In the genomic region with DNA sequence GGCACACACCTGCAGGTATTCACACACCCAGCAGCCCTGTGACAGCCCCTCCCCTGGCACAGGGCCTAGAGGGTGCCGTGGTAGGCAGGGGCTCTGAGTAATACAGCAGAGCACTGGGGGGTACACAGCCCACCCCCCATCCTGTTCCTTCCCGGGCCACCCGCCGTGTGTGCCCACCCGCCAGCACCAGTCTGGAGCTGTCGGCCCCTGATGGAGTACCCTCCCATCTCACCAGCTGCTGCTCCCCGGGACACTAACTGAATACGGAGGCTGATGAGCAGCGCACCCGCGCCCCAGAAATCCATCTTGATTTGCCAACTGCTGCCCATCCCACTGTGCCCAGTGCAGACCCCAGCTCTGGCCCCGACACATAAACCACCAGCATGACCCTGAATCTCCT, we compare ENCODE assay signal across 11 mouse cellular contexts. TPM values are rescaled to one million over a fixed set of nuclear protein-coding genes. Genes with fewer than 3 reads are reported as not detected.
DNase-seq lines count a peak whose midpoint lies in the region; ATAC-seq and TF ChIP-seq lines count a peak whose summit lies in the region.
"Had no signal": no experiment of that assay in that cellular context is flagged by ENCODE, and none has a peak within 500 bp of the region (broad histone marks: within the 10 kb centered on the region; RNA-seq: fewer than 3 reads in every experiment).

No protein-coding gene starts in this region.

- no peak for TF ChIP-seq EP300 in heart, adult 2 months (IDR thresholded peaks at IDR 0.05; ENCODE audit: insufficient read depth, low read depth, low read length)

- H3K4me1 ChIP-seq in heart, embryonic 10.5 days: peaks cover 87% of the 10 kb centered on the region
- peaks cover 30% of the 10 kb centered on the region for H3K4me1 ChIP-seq in heart, adult 2 months (ENCODE audit: control insufficient read depth, insufficient read depth, low read length)
- H3K4me1 ChIP-seq in lung, embryonic 16.5 days (replicated peaks; ENCODE audit: control insufficient read depth, insufficient read depth, low read length): peaks cover 87% of the 10 kb centered on the region
- peaks cover 91% of the 10 kb centered on the region for H3K4me1 ChIP-seq in intestine, embryonic 16.5 days (ENCODE audit: control insufficient read depth, insufficient read depth, low read length)
- peaks cover 89% of the 10 kb centered on the region for H3K4me1 ChIP-seq in neural tube, embryonic 15.5 days

- H3K4me3 ChIP-seq in heart, embryonic 10.5 days: no peak overlapping the region
- H3K4me3 ChIP-seq in heart, adult 2 months: no peak overlapping the region
- no peak overlapping the region for H3K4me3 ChIP-seq in lung, embryonic 16.5 days (ENCODE audit: low read length)
- no peak overlapping the region for H3K4me3 ChIP-seq in intestine, embryonic 16.5 days (ENCODE audit: low read length)
- H3K4me3 ChIP-seq in neural tube, embryonic 15.5 days (replicated peaks): no peak overlapping the region

- TF ChIP-seq POLR2A in heart, adult 2 months (IDR thresholded peaks at IDR 0.05; ENCODE audit: insufficient read depth, low read depth, low read length): no peak

- no peak for ATAC-seq in lung, embryonic 16.5 days (ENCODE audit: low read depth)
- ATAC-seq in intestine, embryonic 16.5 days: no peak
- 0 out of 2 replicates have a peak, but pooled peaks have one; percentile 4 for ATAC-seq in neural tube, embryonic 15.5 days (ENCODE audit: low FRiP score)

- H3K27me3 ChIP-seq in heart, embryonic 10.5 days (ENCODE audit: insufficient read depth, poor library complexity, severe bottlenecking): no peaks in the 10 kb centered on the region
- H3K27me3 ChIP-seq in heart, adult 2 months (ENCODE audit: control insufficient read depth, insufficient read depth, low read length): no peaks in the 10 kb centered on the region
- H3K27me3 ChIP-seq in lung, embryonic 16.5 days (ENCODE audit: control insufficient read depth, insufficient read depth, low read depth, low read length): no peaks in the 10 kb centered on the region
- no peaks in the 10 kb centered on the region for H3K27me3 ChIP-seq in intestine, embryonic 16.5 days (replicated peaks; ENCODE audit: control insufficient read depth, insufficient read depth, low read length)
- H3K27me3 ChIP-seq in neural tube, embryonic 15.5 days (replicated peaks): no peaks in the 10 kb centered on the region

- intact Hi-C loops in heart, adult 2 months (cut with DNase I): no loop called here

- no peak overlapping the region for H3K4me2 ChIP-seq in lung, embryonic 16.5 days (ENCODE audit: low read depth, low read length)
- H3K4me2 ChIP-seq in intestine, embryonic 16.5 days (ENCODE audit: low read depth, low read length): no peak overlapping the region
- H3K4me2 ChIP-seq in neural tube, embryonic 15.5 days: peak overlapping the region; percentile 26

- peaks cover 99% of the 10 kb centered on the region for H3K36me3 ChIP-seq in heart, embryonic 10.5 days
- peaks cover 2% of the 10 kb centered on the region; the same call in 1 of the 2 replicates for H3K36me3 ChIP-seq in heart, adult 2 months (ENCODE audit: control insufficient read depth, insufficient read depth, low read length)
- peaks cover 10% of the 10 kb centered on the region for H3K36me3 ChIP-seq in lung, embryonic 16.5 days (ENCODE audit: control insufficient read depth, insufficient read depth, low read length)
- peaks cover 43% of the 10 kb centered on the region for H3K36me3 ChIP-seq in intestine, embryonic 16.5 days (ENCODE audit: control insufficient read depth, insufficient read depth, low read length)
- peaks cover 32% of the 10 kb centered on the region for H3K36me3 ChIP-seq in neural tube, embryonic 15.5 days

- WGBS in heart, embryonic 10.5 days: 93% methylated on average over 12 of the region's 12 CpGs
- 91% methylated on average over 12 of the region's 12 CpGs for WGBS in heart, adult 2 months
- WGBS in lung, embryonic 16.5 days: 75% methylated on average over 12 of the region's 12 CpGs
- WGBS in intestine, embryonic 16.5 days: 83% methylated on average over 12 of the region's 12 CpGs
- WGBS in neural tube, embryonic 15.5 days: 33% methylated on average over 12 of the region's 12 CpGs

- H3K9ac ChIP-seq in heart, adult 2 months (ENCODE audit: low read depth, low read length): no peak overlapping the region
- 0 out of 2 replicates have a peak overlapping the region, but pooled peaks have one; percentile 17 for H3K9ac ChIP-seq in lung, embryonic 16.5 days (ENCODE audit: low read length)
- H3K9ac ChIP-seq in intestine, embryonic 16.5 days (ENCODE audit: low read depth, low read length): peak overlapping the region; percentile 36
- no peak overlapping the region for H3K9ac ChIP-seq in neural tube, embryonic 15.5 days (replicated peaks)

- H3K27ac ChIP-seq in heart, embryonic 10.5 days: peak overlapping the region; percentile 4; the same call in 1 of the 2 replicates
- H3K27ac ChIP-seq in heart, adult 2 months: no peak overlapping the region
- H3K27ac ChIP-seq in lung, embryonic 16.5 days (ENCODE audit: low read length): peak overlapping the region; percentile 93
- peak overlapping the region; percentile 51; the same call in 1 of the 2 replicates for H3K27ac ChIP-seq in intestine, embryonic 16.5 days (ENCODE audit: low read length)
- H3K27ac ChIP-seq in neural tube, embryonic 15.5 days (replicated peaks): peak overlapping the region; percentile 79

- DNase-seq in heart, embryonic 10.5 days (ENCODE audit: low spot score): no peak
- DNase-seq in heart, adult 2 months: no peak
- DNase-seq in lung, postnatal 4 days: no peak
- DNase-seq in adrenal gland, postnatal 25 days: no peak
- DNase-seq in cerebellum, adult 9-10 months: no peak
- DNase-seq: adrenal gland, adult 2 months; cerebellum, adult 8-10 months; kidney, postnatal 4 days had no signal

- H3K79me2 ChIP-seq in heart, adult 2 months (replicated peaks; ENCODE audit: control insufficient read depth, insufficient read depth, low read length): peaks cover 19% of the 10 kb centered on the region

- no peaks in the 10 kb centered on the region for H3K9me3 ChIP-seq in heart, embryonic 10.5 days
- no peaks in the 10 kb centered on the region for H3K9me3 ChIP-seq in lung, embryonic 16.5 days (ENCODE audit: control insufficient read depth, low read length)
- H3K9me3 ChIP-seq in intestine, embryonic 16.5 days (ENCODE audit: control insufficient read depth, low read length): no peaks in the 10 kb centered on the region
- no peaks in the 10 kb centered on the region for H3K9me3 ChIP-seq in neural tube, embryonic 15.5 days (replicated peaks)

- TF ChIP-seq CTCF in heart, adult 2 months (IDR thresholded peaks at IDR 0.05): no peak

RNA-seq across cellular contexts. Expression of a gene that starts 11.0 kb away (rescaled TPM):
- polyA plus RNA-seq in heart, embryonic 10.5 days (2016; fragmentation: Nextera tagmentation; extraction: Ambion mirVana): 57.1 and 82.0 TPM in 2 replicates
- 100 to 1,000 TPM; 189 to 207 TPM for total RNA-seq in heart, adult 2 months (2021)
- polyA plus RNA-seq in heart, adult 2 months (2012; rRNA removed): 148 and 149 TPM in 2 replicates
- polyA plus RNA-seq in lung, embryonic 16.5 days (2015; fragmentation: Nextera tagmentation; extraction: Ambion mirVana): 42.4 and 43.5 TPM in 2 replicates
- 56.5 and 65.5 TPM in 2 replicates for polyA plus RNA-seq in intestine, embryonic 16.5 days (2015; fragmentation: Nextera tagmentation; extraction: Ambion mirVana)
- 70.5 and 120 TPM in 2 replicates for polyA plus RNA-seq in neural tube, embryonic 15.5 days (2015; fragmentation: Nextera tagmentation; extraction: Ambion mirVana)
- 395 and 413 TPM in 2 replicates for total RNA-seq in adrenal gland, postnatal 25 days (2021)

RNA-seq across cellular contexts. Expression of a gene that starts 14.9 kb away (rescaled TPM):
- 3.9 and 4.3 TPM in 2 replicates for polyA plus RNA-seq in heart, embryonic 10.5 days (2016; fragmentation: Nextera tagmentation; extraction: Ambion mirVana)
- total RNA-seq in heart, adult 2 months (2021): 1 to 10 TPM; 4.4 to 5.9 TPM
- polyA plus RNA-seq in heart, adult 2 months (2012; rRNA removed): 9.5 and 13.6 TPM in 2 replicates
- 11.1 and 11.3 TPM in 2 replicates for polyA plus RNA-seq in lung, embryonic 16.5 days (2015; fragmentation: Nextera tagmentation; extraction: Ambion mirVana)
- polyA plus RNA-seq in intestine, embryonic 16.5 days (2015; fragmentation: Nextera tagmentation; extraction: Ambion mirVana): 6.8 and 8.2 TPM in 2 replicates
- polyA plus RNA-seq in neural tube, embryonic 15.5 days (2015; fragmentation: Nextera tagmentation; extraction: Ambion mirVana): 1.8 and 2.4 TPM in 2 replicates
- total RNA-seq in adrenal gland, postnatal 25 days (2021): 7.9 and 12.8 TPM in 2 replicates

RNA-seq across cellular contexts. Expression of a gene that starts 19.2 kb away (rescaled TPM):
- polyA plus RNA-seq in heart, embryonic 10.5 days (2016; fragmentation: Nextera tagmentation; extraction: Ambion mirVana): 175 and 207 TPM in 2 replicates
- total RNA-seq in heart, adult 2 months (2021): 10 to 100 TPM; 32.0 to 38.7 TPM
- polyA plus RNA-seq in heart, adult 2 months (2012; rRNA removed): 38.4 and 39.4 TPM in 2 replicates
- 181 and 206 TPM in 2 replicates for polyA plus RNA-seq in lung, embryonic 16.5 days (2015; fragmentation: Nextera tagmentation; extraction: Ambion mirVana)
- 168 and 186 TPM in 2 replicates for polyA plus RNA-seq in intestine, embryonic 16.5 days (2015; fragmentation: Nextera tagmentation; extraction: Ambion mirVana)
- polyA plus RNA-seq in neural tube, embryonic 15.5 days (2015; fragmentation: Nextera tagmentation; extraction: Ambion mirVana): 48.0 and 96.7 TPM in 2 replicates
- 34.8 and 46.0 TPM in 2 replicates for total RNA-seq in adrenal gland, postnatal 25 days (2021)

RNA-seq across cellular contexts. Expression of a gene that starts 43.9 kb away (rescaled TPM):
- 57.2 and 99.3 TPM in 2 replicates for polyA plus RNA-seq in heart, embryonic 10.5 days (2016; fragmentation: Nextera tagmentation; extraction: Ambion mirVana)
- 100 to 1,000 TPM; 150 to 173 TPM for total RNA-seq in heart, adult 2 months (2021)
- 85.2 and 98.2 TPM in 2 replicates for polyA plus RNA-seq in heart, adult 2 months (2012; rRNA removed)
- polyA plus RNA-seq in lung, embryonic 16.5 days (2015; fragmentation: Nextera tagmentation; extraction: Ambion mirVana): 9.4 and 10.3 TPM in 2 replicates
- 2.1 and 2.7 TPM in 2 replicates for polyA plus RNA-seq in intestine, embryonic 16.5 days (2015; fragmentation: Nextera tagmentation; extraction: Ambion mirVana)
- 7.6 and 8.6 TPM in 2 replicates for polyA plus RNA-seq in neural tube, embryonic 15.5 days (2015; fragmentation: Nextera tagmentation; extraction: Ambion mirVana)
- 17.8 and 21.0 TPM in 2 replicates for total RNA-seq in adrenal gland, postnatal 25 days (2021)

RNA-seq across cellular contexts. Expression of a gene that starts 56.5 kb away (rescaled TPM):
- polyA plus RNA-seq in heart, embryonic 10.5 days (2016; fragmentation: Nextera tagmentation; extraction: Ambion mirVana): 3.9 and 6.6 TPM in 2 replicates
- 10 to 100 TPM; 10.8 to 11.5 TPM for total RNA-seq in heart, adult 2 months (2021)
- polyA plus RNA-seq in heart, adult 2 months (2012; rRNA removed): 9.6 and 10.7 TPM in 2 replicates
- polyA plus RNA-seq in lung, embryonic 16.5 days (2015; fragmentation: Nextera tagmentation; extraction: Ambion mirVana): 13.5 and 15.8 TPM in 2 replicates
- 12.4 and 13.2 TPM in 2 replicates for polyA plus RNA-seq in intestine, embryonic 16.5 days (2015; fragmentation: Nextera tagmentation; extraction: Ambion mirVana)
- polyA plus RNA-seq in neural tube, embryonic 15.5 days (2015; fragmentation: Nextera tagmentation; extraction: Ambion mirVana): 34.7 and 43.3 TPM in 2 replicates
- 42.4 and 58.1 TPM in 2 replicates for total RNA-seq in adrenal gland, postnatal 25 days (2021)

Comparison
In these comparisons a context has a peak if more than half of its experiments do, and no peak if none do; other contexts are left out.
1. H3K9ac ChIP-seq: peak in lung, embryonic 16.5 days (single experiment) and intestine, embryonic 16.5 days (single experiment); none in heart, adult 2 months (single experiment) and neural tube, embryonic 15.5 days (single experiment).